Mouse (Mus musculus) MEL (cell line): ENCODE results near the gene Prps1.

Experiments used
- CTCF ChIP-seq, 3 experiments: IDR thresholded peaks in 2 of 3; conservative IDR thresholded peaks in 1 of 3; 2 replicates each; pipeline ENCODE4 v1.5.1; 2011 to 2012; ENCODE audit warnings: low read length in 3 of 3, low read depth in 2 of 3, mild to moderate bottlenecking in 2 of 3, improper control_type of control experiment in 1 of 3, inconsistent platforms in 1 of 3, mixed read lengths in 1 of 3, moderate library complexity in 1 of 3; ENCODE audit not compliant: control insufficient read depth in 1 of 3, insufficient read depth in 1 of 3, poor library complexity in 1 of 3, severe bottlenecking in 1 of 3
- E2F4 ChIP-seq: IDR thresholded peaks from 2 replicates; pipeline ENCODE4 v1.6.1; 2011; ENCODE audit warnings: low read depth, low read length, improper control_type of control experiment, borderline replicate concordance
- HCFC1 ChIP-seq: IDR thresholded peaks from 2 replicates; pipeline ENCODE4 v1.6.1; 2012; ENCODE audit warnings: low read depth, mild to moderate bottlenecking, inconsistent platforms, low read length, improper control_type of control experiment, moderate library complexity
- KAT2A ChIP-seq: conservative IDR thresholded peaks from 2 replicates; pipeline ENCODE4 v1.6.1; 2012; ENCODE audit warnings: low read depth, low read length, improper control_type of control experiment, inconsistent platforms
- MAX ChIP-seq: IDR thresholded peaks from 2 replicates; pipeline ENCODE4 v1.6.1; 2011; ENCODE audit warnings: low read length, improper control_type of control experiment
- NELFE ChIP-seq: IDR thresholded peaks from 2 replicates; pipeline ENCODE4 v1.6.1; 2011; ENCODE audit warnings: low read depth, low read length, improper control_type of control experiment
- POLR2A ChIP-seq, 2 experiments: IDR thresholded peaks; 2 replicates each; pipeline ENCODE4 v1.6.1; 2011 to 2012; ENCODE audit warnings: low read length in 2 of 2, mild to moderate bottlenecking in 2 of 2, control low read depth in 1 of 2, improper control_type of control experiment in 1 of 2, low read depth in 1 of 2, moderate library complexity in 1 of 2; ENCODE audit not compliant: control insufficient read depth in 1 of 2, insufficient read depth in 1 of 2, poor library complexity in 1 of 2
- POLR2AphosphoS2 ChIP-seq: IDR thresholded peaks from 2 replicates; pipeline ENCODE4 v1.6.1; 2011; ENCODE audit warnings: low read length, improper control_type of control experiment
- TCF12 ChIP-seq: IDR thresholded peaks from 2 replicates; pipeline ENCODE4 v1.6.1; 2014; ENCODE audit warnings: low read depth, mild to moderate bottlenecking, inconsistent platforms, low read length, improper control_type of control experiment, moderate library complexity
- ZC3H11A ChIP-seq: IDR thresholded peaks from 2 replicates; pipeline ENCODE4 v1.6.1; 2012; ENCODE audit warnings: low read depth, mild to moderate bottlenecking, inconsistent platforms, low read length, improper control_type of control experiment

GRCm38 (mm10) chrX:140510696-140511429 is 54.5 kb downstream of the Prps1 start:
- TF ChIP-seq NELFE (no peak), POLR2AphosphoS2 (no peak), TCF12 (no peak), POLR2A (IDR thresholded peaks at IDR 0.05; ENCODE audit: control insufficient read depth in 1 of 2, insufficient read depth in 1 of 2, low read depth in 1 of 2, low read length in 2 of 2, poor library complexity in 1 of 2) (no peak), CTCF (IDR thresholded peaks at IDR 0.05 in 2 of 3, conservative IDR thresholded peaks at IDR 0.05 in 1 of 3; ENCODE audit: control insufficient read depth in 1 of 3, insufficient read depth in 1 of 3, low read depth in 2 of 3, low read length in 3 of 3, poor library complexity in 1 of 3, severe bottlenecking in 1 of 3) (no peak), MAX (no peak), E2F4 (no peak), HCFC1 (no peak), KAT2A (no peak), ZC3H11A (no peak)
